Mouse (Mus musculus) layer of hippocampus, adult 2 months (tissue): ENCODE results near the gene Fam177a. TPM values are rescaled to one million over a fixed set of nuclear protein-coding genes. Genes with fewer than 3 reads are reported as not detected.
"Not testable (repeated sequence)": the region's sequence is repeated elsewhere in the genome, so short reads cannot be mapped to it uniquely, and the experiment has no call there.

Source experiments
- DNase-seq, 2 experiments: peaks; one replicate each; pipeline ENCODE4 v3.0.0; 2022; ENCODE audit warnings: low spot score in 2 of 2
- H3K27ac ChIP-seq: fragments of 200-600 bp; 2 replicates; pipeline ENCODE4 v1.8.1; 2022
- H3K4me3 ChIP-seq: fragments of 200-600 bp; 2 replicates; pipeline ENCODE4 v1.8.1; 2022; ENCODE audit warnings: mild to moderate bottlenecking
- CTCF ChIP-seq: fragments of 200-600 bp; conservative IDR thresholded peaks from 2 replicates; pipeline ENCODE4 v1.8.1; 2022; ENCODE audit warnings: antibody characterized with exemption, mild to moderate bottlenecking, moderate library complexity
- long read RNA-seq, 2 experiments: library from polyadenylated mRNA; stranded (forward); transcript quantifications; one replicate each; pipeline ENCODE4 v2.0.0; 2021; ENCODE audit warnings: borderline mapping rate in 2 of 2
- total RNA-seq, 2 experiments: library from RNA; stranded (reverse); gene quantifications; 2 replicates each; pipeline ENCODE4 v1.2.3; 2021

Gene Fam177a
- 10 to 100 TPM; 12.3 to 15.5 TPM for total RNA-seq
- long read RNA-seq, experiment 1, transcript Fam177a-201 (5 exons, 3,922 nt) = major isoform, 13 of 14 reads
- long read RNA-seq, experiment 1, partial matches to known transcripts = 0 of 14 reads
- long read RNA-seq, experiment 1, other reads (novel, unspliced or antisense) = 1 of 14 reads
- long read RNA-seq, experiment 2, transcript Fam177a-201 (5 exons, 3,922 nt) = major isoform, 17 of 28 reads
- long read RNA-seq, experiment 2, partial matches to known transcripts = 3 of 28 reads
- long read RNA-seq, experiment 2, other reads (novel, unspliced or antisense) = 8 of 28 reads

GRCm38 (mm10) chr12:55124242-55124641 lies at the start of gene Fam177a:
Gene Fam177a (plus strand): TSS chr12:55124469.
- DNase-seq, H3K27ac ChIP-seq, H3K4me3 ChIP-seq: not testable (repeated sequence)

- H3K27ac ChIP-seq = no peak overlapping the region
- DNase-seq = no peak
- H3K4me3 ChIP-seq = no peak overlapping the region
- TF ChIP-seq CTCF = peak; percentile 36; the same call in 1 of the 2 replicates
Observed at GRCm38 (mm10) chr12:55075296-55075695, 49.0 kb upstream of the Fam177a start.

- H3K4me3 ChIP-seq, DNase-seq, H3K27ac ChIP-seq: not testable (repeated sequence)
- TF ChIP-seq CTCF = peak; percentile 65
Observed at GRCm38 (mm10) chr12:55078706-55079105, 45.6 kb upstream of the Fam177a start.

GRCm38 (mm10) chr12:55079726-55080600 lies 44.3 kb upstream of the Fam177a start, which contains the start of the genes 2700097O09Rik and Srp54a:
Gene 2700097O09Rik (minus strand): TSS chr12:55080110.
Gene Srp54a (plus strand): TSS chr12:55080262.
- peak within 1 kb of the TSS; percentile 89 for H3K27ac ChIP-seq
- peak within 1 kb of the TSS; percentile 66 for H3K4me3 ChIP-seq
- DNase-seq = peak; percentile 90 to 95

GRCm38 (mm10) chr12:55080601-55080942 lies 43.7 kb upstream of the Fam177a start:
- peak overlapping the region; percentile 66 for H3K4me3 ChIP-seq
- peak overlapping the region; percentile 89 for H3K27ac ChIP-seq
- not testable (repeated sequence) for DNase-seq

- not testable (repeated sequence) for H3K4me3 ChIP-seq, DNase-seq, H3K27ac ChIP-seq
Observed at GRCm38 (mm10) chr12:55092127-55092526, 32.1 kb upstream of the Fam177a start.

GRCm38 (mm10) chr12:55112616-55113015 lies 11.7 kb upstream of the Fam177a start:
- H3K27ac ChIP-seq, DNase-seq, H3K4me3 ChIP-seq: not testable (repeated sequence)

GRCm38 (mm10) chr12:55124731-55125130 lies 462 bp downstream of the Fam177a start:
- H3K4me3 ChIP-seq, H3K27ac ChIP-seq, DNase-seq: not testable (repeated sequence)

- not testable (repeated sequence) for H3K4me3 ChIP-seq, DNase-seq, H3K27ac ChIP-seq
Observed at GRCm38 (mm10) chr12:55135540-55135939, 11.3 kb downstream of the Fam177a start.

- not testable (repeated sequence) for H3K4me3 ChIP-seq, H3K27ac ChIP-seq, DNase-seq
Observed at GRCm38 (mm10) chr12:55137859-55138258, 13.6 kb downstream of the Fam177a start.

GRCm38 (mm10) chr12:55154559-55155448 lies 30.5 kb downstream of the Fam177a start, which contains the start of gene Srp54b:
Gene Srp54b (plus strand): TSS chr12:55155104.
- H3K27ac ChIP-seq, DNase-seq: not testable (repeated sequence)
- H3K4me3 ChIP-seq = peak within 1 kb of the TSS; percentile 41; the same call in 1 of the 2 replicates

- peak overlapping the region; percentile 41; the same call in 1 of the 2 replicates for H3K4me3 ChIP-seq
- H3K27ac ChIP-seq, DNase-seq: not testable (repeated sequence)
Observed at GRCm38 (mm10) chr12:55155449-55155783, 31.1 kb downstream of the Fam177a start.

GRCm38 (mm10) chr12:55167034-55167557 lies 42.8 kb downstream of the Fam177a start:
- not testable (repeated sequence) for H3K27ac ChIP-seq, H3K4me3 ChIP-seq, DNase-seq

GRCm38 (mm10) chr12:55187686-55188085 lies 63.4 kb downstream of the Fam177a start:
- not testable (repeated sequence) for DNase-seq, H3K27ac ChIP-seq, H3K4me3 ChIP-seq

- H3K27ac ChIP-seq, H3K4me3 ChIP-seq, DNase-seq: not testable (repeated sequence)
Observed at GRCm38 (mm10) chr12:55189127-55189526, 64.9 kb downstream of the Fam177a start.
